Mouse (Mus musculus) NIH3T3 (cell line): ENCODE results near the gene Pcdh7.
"Not testable (repeated sequence)": the region's sequence is repeated elsewhere in the genome, so short reads cannot be mapped to it uniquely, and the experiment has no call there.

Experiments
- DNase-seq: peaks from one replicate; pipeline ENCODE4 v3.0.0-alpha.2; 2012; ENCODE audit warnings: low read depth

Pcdh7 gene

GRCm38 (mm10) chr5:57717906-57718875, at the start of gene Pcdh7:
Pcdh7 (plus strand) TSS chr5:57717967.
- DNase-seq, result peak; percentile 66

- DNase-seq, result not testable (repeated sequence)
Measured at GRCm38 (mm10) chr5:57676970-57677369, 40.8 kb upstream of the Pcdh7 start.

- DNase-seq, result no peak
Measured at GRCm38 (mm10) chr5:57708396-57708795, 9.4 kb upstream of the Pcdh7 start.

- DNase-seq, result peak; percentile 59
Measured at GRCm38 (mm10) chr5:57713980-57714379, 3.8 kb upstream of the Pcdh7 start.

- DNase-seq, result peak; percentile 81
Measured at GRCm38 (mm10) chr5:57714621-57715523, 2.9 kb upstream of the Pcdh7 start.

- DNase-seq, result peak; percentile 72
Measured at GRCm38 (mm10) chr5:57715524-57716400, 2.0 kb upstream of the Pcdh7 start.

GRCm38 (mm10) chr5:57716421-57717237, 1.1 kb upstream of the Pcdh7 start:
- DNase-seq, result peak; percentile 54

- DNase-seq, result peak; percentile 73
Measured at GRCm38 (mm10) chr5:57717238-57717905, 395 bp upstream of the Pcdh7 start.

- peak; percentile 53 for DNase-seq
Measured at GRCm38 (mm10) chr5:57718876-57719593, 1.3 kb downstream of the Pcdh7 start.

GRCm38 (mm10) chr5:57719594-57720185, 1.9 kb downstream of the Pcdh7 start:
- peak; percentile 78 for DNase-seq

GRCm38 (mm10) chr5:57720206-57720880, 2.6 kb downstream of the Pcdh7 start:
- DNase-seq, result no peak

GRCm38 (mm10) chr5:57721148-57721712, 3.5 kb downstream of the Pcdh7 start:
- peak; percentile 3 for DNase-seq

GRCm38 (mm10) chr5:57721927-57722326, 4.2 kb downstream of the Pcdh7 start:
- DNase-seq, result peak; percentile 3

GRCm38 (mm10) chr5:57733451-57733850, 15.7 kb downstream of the Pcdh7 start:
- DNase-seq, result no peak

- DNase-seq, result no peak
Measured at GRCm38 (mm10) chr5:57735723-57736122, 18.0 kb downstream of the Pcdh7 start.

- DNase-seq, result no peak
Measured at GRCm38 (mm10) chr5:57742924-57743323, 25.2 kb downstream of the Pcdh7 start.

GRCm38 (mm10) chr5:57743956-57744661, 26.3 kb downstream of the Pcdh7 start:
- DNase-seq, result no peak
